Mouse (Mus musculus) olfactory bulb, adult 2 months (tissue): ENCODE results near the gene 4933416C03Rik.

ENCODE experiments used
- CTCF ChIP-seq: fragments of 200-500 bp; IDR thresholded peaks from 2 replicates; pipeline ENCODE4 v1.5.1; 2012; ENCODE audit warnings: low read depth, mild to moderate bottlenecking, low read length, moderate library complexity; ENCODE audit not compliant: insufficient read depth
- POLR2A ChIP-seq: fragments of 200-500 bp; IDR thresholded peaks from 2 replicates; pipeline ENCODE4 v1.6.1; 2012; ENCODE audit warnings: mild to moderate bottlenecking, low read depth, low read length, moderate library complexity; ENCODE audit not compliant: insufficient read depth

DNA sequence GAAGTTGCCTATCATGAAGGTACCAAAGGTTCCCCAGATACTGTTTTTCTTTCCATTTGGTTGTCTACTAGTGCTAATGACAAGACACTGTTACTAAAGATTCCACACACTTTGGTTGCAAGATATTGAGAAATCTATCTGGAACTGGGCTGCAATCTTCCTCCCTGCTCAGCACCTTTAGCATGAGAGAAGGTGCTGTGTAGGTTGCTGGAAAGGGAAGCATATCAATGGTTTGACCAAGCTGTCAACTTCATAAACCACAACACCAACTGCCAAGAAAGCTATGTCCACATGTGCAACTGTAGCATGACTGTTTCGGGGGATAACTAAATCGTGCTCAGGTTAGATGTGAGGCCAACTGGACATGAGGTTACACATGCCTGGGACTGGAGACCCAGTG is 7.7 kb upstream of the 4933416C03Rik start:
- TF ChIP-seq CTCF (no peak), POLR2A (no peak)
